Mouse (Mus musculus) lung, postnatal 0 days (tissue): ENCODE results near the gene Ppp1r37. TPM values are rescaled to one million over a fixed set of nuclear protein-coding genes. Genes with fewer than 3 reads are reported as not detected.
A peak's percentile ranks its signal among the peaks of the same experiment; 100 is the strongest.

Experiments used
- ATAC-seq: fragments of 200-750 bp; cut with Nextera tagmentation; 2 replicates; pipeline ENCODE4 v1.8.0; 2017; ENCODE audit warnings: moderate library complexity
- DNase-seq: peaks from one replicate; pipeline ENCODE4 v3.0.0-alpha.2; 2016; ENCODE audit warnings: low spot score
- H3K27ac ChIP-seq: fragments of 300-500 bp; sonication (generic); 2 replicates; pipeline ENCODE4 v1.5.1; 2014; ENCODE audit warnings: antibody characterized with exemption, mild to moderate bottlenecking, low read length, mixed read lengths
- H3K27me3 ChIP-seq: fragments of 300-500 bp; sonication (generic); replicated peaks from 2 replicates; pipeline ENCODE4 v1.6.1; 2014; ENCODE audit warnings: low read length, mixed read lengths; ENCODE audit not compliant: insufficient read depth
- H3K36me3 ChIP-seq: fragments of 300-500 bp; sonication (generic); 2 replicates; pipeline ENCODE4 v1.6.1; 2014; ENCODE audit warnings: low read length, mixed read lengths; ENCODE audit not compliant: insufficient read depth
- H3K4me1 ChIP-seq: fragments of 300-500 bp; sonication (generic); 2 replicates; pipeline ENCODE4 v1.6.1; 2014; ENCODE audit warnings: antibody characterized with exemption, low read depth, low read length, mixed read lengths; ENCODE audit not compliant: insufficient read depth
- H3K4me2 ChIP-seq: fragments of 300-500 bp; sonication (generic); replicated peaks from 2 replicates; pipeline ENCODE4 v1.6.1; 2014; ENCODE audit warnings: low read depth, mild to moderate bottlenecking, low read length, moderate library complexity, mixed read lengths
- H3K4me3 ChIP-seq: fragments of 300-500 bp; sonication (generic); 2 replicates; pipeline ENCODE4 v1.5.1; 2014; ENCODE audit warnings: low read depth, low read length
- H3K9ac ChIP-seq: fragments of 300-500 bp; sonication (generic); replicated peaks from 2 replicates; pipeline ENCODE4 v1.6.1; 2014; ENCODE audit warnings: low read depth, mild to moderate bottlenecking
- H3K9me3 ChIP-seq: fragments of 300-500 bp; sonication (generic); 2 replicates; pipeline ENCODE4 v1.6.1; 2016; ENCODE audit warnings: low read length, mixed read lengths
- CTCF ChIP-seq: IDR thresholded peaks from 2 replicates; pipeline ENCODE4 v1.5.1; 2016; ENCODE audit warnings: antibody characterized with exemption, mild to moderate bottlenecking
- EP300 ChIP-seq: IDR thresholded peaks from 2 replicates; pipeline ENCODE4 v1.6.1; 2016; ENCODE audit warnings: antibody characterized with exemption, mild to moderate bottlenecking, control low read depth
- WGBS: fragments of 180-500 bp; shearing (Covaris S2); extraction: QIAGEN DNeasy Blood & Tissue Kit; methylation state at CpG from one replicate; pipeline ENCODE4 v1.1.7; 2014; 5-methylcytosine and 5-hydroxymethylcytosine counted together
- polyA plus RNA-seq: library from polyadenylated mRNA; unstranded; fragments of >200 nt; fragmentation: Nextera tagmentation; extraction: Ambion mirVana; gene quantifications from 2 replicates; pipeline ENCODE4 v1.2.1, GENCODE M21; 2015

Gene Ppp1r37
- polyA plus RNA-seq, 1 experiment from 2014 or later, result 19.1 TPM

GRCm38 (mm10) chr7:19586269-19586668 lies 23.4 kb upstream of the Ppp1r37 start:
- no peak for DNase-seq
- no peak for ATAC-seq
- Histone ChIP-seq H3K27me3 (no peaks in the 10 kb centered on the region), H3K9me3 (no peaks in the 10 kb centered on the region), H3K27ac (no peak overlapping the region), H3K4me2 (no peak overlapping the region), H3K4me1 (no peaks in the 10 kb centered on the region), H3K4me3 (no peak overlapping the region), H3K9ac (no peak overlapping the region), H3K36me3 (peaks cover 38% of the 10 kb centered on the region)
- 85% methylated on average over 43 of the region's 46 CpGs for WGBS
- TF ChIP-seq EP300 (no peak), CTCF (no peak)

- Histone ChIP-seq H3K9ac (no peak overlapping the region), H3K36me3 (peaks cover 13% of the 10 kb centered on the region), H3K4me3 (no peak overlapping the region), H3K27ac (peak overlapping the region; percentile 55; the same call in 1 of the 2 replicates), H3K9me3 (no peaks in the 10 kb centered on the region), H3K4me2 (no peak overlapping the region), H3K27me3 (peaks cover 8% of the 10 kb centered on the region), H3K4me1 (no peaks in the 10 kb centered on the region)
- 58% methylated on average over 8 of the region's 8 CpGs for WGBS
- peak; percentile 92 for ATAC-seq
- TF ChIP-seq CTCF (peak; percentile 34), EP300 (no peak)
- DNase-seq, result peak; percentile 77
These were observed 17.8 kb upstream of the Ppp1r37 start for GRCm38 (mm10) chr7:19580634-19581033.

GRCm38 (mm10) chr7:19579751-19580150 lies 16.9 kb upstream of the Ppp1r37 start:
- Histone ChIP-seq H3K27me3 (peaks cover 8% of the 10 kb centered on the region), H3K4me1 (no peaks in the 10 kb centered on the region), H3K27ac (0 out of 2 replicates have a peak overlapping the region, but pooled peaks have one; percentile 26), H3K4me2 (no peak overlapping the region), H3K4me3 (no peak overlapping the region), H3K36me3 (peaks cover 13% of the 10 kb centered on the region), H3K9me3 (no peaks in the 10 kb centered on the region), H3K9ac (no peak overlapping the region)
- TF ChIP-seq CTCF (no peak), EP300 (no peak)
- 83% methylated on average over 10 of the region's 10 CpGs for WGBS
- DNase-seq, result no peak
- no peak for ATAC-seq

- ATAC-seq, result no peak
- no peak for DNase-seq
- H3K4me1 ChIP-seq, result no peaks in the 10 kb centered on the region
- H3K36me3 ChIP-seq, result peaks cover 4% of the 10 kb centered on the region; the same call in 1 of the 2 replicates
- no peak overlapping the region for H3K27ac ChIP-seq
- WGBS, result 52% methylated on average over 4 of the region's 4 CpGs
- peak overlapping the region; percentile 54; the same call in 1 of the 2 replicates for H3K4me2 ChIP-seq
- H3K9me3 ChIP-seq, result no peaks in the 10 kb centered on the region
- no peak for TF ChIP-seq CTCF
- no peak for TF ChIP-seq EP300
- H3K9ac ChIP-seq, result no peak overlapping the region
- peaks cover 8% of the 10 kb centered on the region for H3K27me3 ChIP-seq
- H3K4me3 ChIP-seq, result no peak overlapping the region
These were observed 15.6 kb upstream of the Ppp1r37 start for GRCm38 (mm10) chr7:19578436-19578835.

- Histone ChIP-seq H3K9ac (0 out of 2 replicates have a peak overlapping the region, but pooled peaks have one; percentile 5), H3K36me3 (peaks cover 4% of the 10 kb centered on the region; the same call in 1 of the 2 replicates), H3K4me2 (peak overlapping the region; percentile 54), H3K4me1 (no peaks in the 10 kb centered on the region), H3K27ac (no peak overlapping the region), H3K4me3 (peak overlapping the region; percentile 43), H3K9me3 (no peaks in the 10 kb centered on the region), H3K27me3 (peaks cover 8% of the 10 kb centered on the region)
- 15% methylated on average over 10 of the region's 10 CpGs for WGBS
- ATAC-seq, result no peak
- DNase-seq, result peak; percentile 25
- no peak for TF ChIP-seq EP300
These were observed 15.1 kb upstream of the Ppp1r37 start for GRCm38 (mm10) chr7:19577877-19578414.

GRCm38 (mm10) chr7:19577141-19577852 lies 14.4 kb upstream of the Ppp1r37 start, which contains the start of the genes Zfp296 and Gemin7:
Zfp296 (plus strand) TSS chr7:19577287.
Gemin7 (minus strand) TSS chr7:19577595.
- Histone ChIP-seq H3K36me3 (peaks cover under 1% of the 10 kb centered on the region; the same call in 1 of the 2 replicates), H3K9ac (0 out of 2 replicates have a peak within 1 kb of the TSS, but pooled peaks have one; percentile 5), H3K4me1 (peaks cover 3% of the 10 kb centered on the region; the same call in 1 of the 2 replicates), H3K27ac (no peak within 1 kb of the TSS), H3K27me3 (peaks cover 8% of the 10 kb centered on the region), H3K9me3 (no peaks in the 10 kb centered on the region), H3K4me2 (peak within 1 kb of the TSS; percentile 54), H3K4me3 (peak within 1 kb of the TSS; percentile 43)
- TF ChIP-seq EP300, result no peak
- no peak for TF ChIP-seq CTCF
- no peak for ATAC-seq
- peak; percentile 20 for DNase-seq
- WGBS, result 2% methylated on average over 54 of the region's 56 CpGs
